In genomic region chr10:19990638-19991037, GRCm38 (mm10) we compare ENCODE assay signal across 19 mouse cellular contexts. TPM values are rescaled to one million over a fixed set of nuclear protein-coding genes. Genes with fewer than 3 reads are reported as not detected.
DNase-seq lines count a peak whose midpoint lies in the region; ATAC-seq and TF ChIP-seq lines count a peak whose summit lies in the region.
"Had no signal": no experiment of that assay in that cellular context is flagged by ENCODE, and none has a peak within 500 bp of the region (broad histone marks: within the 10 kb centered on the region; RNA-seq: fewer than 3 reads in every experiment).

No protein-coding gene starts in this region.

- no peaks in the 10 kb centered on the region for H3K36me3 ChIP-seq in midbrain, embryonic 11.5 days (ENCODE audit: control insufficient read depth, insufficient read depth, low read length)
- no peaks in the 10 kb centered on the region for H3K36me3 ChIP-seq in midbrain, postnatal 0 days (ENCODE audit: insufficient read depth, low read length)
- H3K36me3 ChIP-seq in stomach, postnatal 0 days (ENCODE audit: control insufficient read depth, insufficient read depth, low read length), result no peaks in the 10 kb centered on the region
- H3K36me3 ChIP-seq: forebrain, embryonic 15.5 days; heart, embryonic 15.5 days had no signal

- no peak overlapping the region for H3K27ac ChIP-seq in midbrain, embryonic 11.5 days (ENCODE audit: low read depth, low read length)
- no peak overlapping the region for H3K27ac ChIP-seq in midbrain, postnatal 0 days (ENCODE audit: low read depth, low read length)
- no peak overlapping the region for H3K27ac ChIP-seq in stomach, postnatal 0 days (replicated peaks)
- H3K27ac ChIP-seq: forebrain, embryonic 15.5 days; heart, embryonic 10.5 days; heart, embryonic 15.5 days had no signal

- H3K4me2 ChIP-seq in midbrain, embryonic 11.5 days, result no peak overlapping the region
- no peak overlapping the region for H3K4me2 ChIP-seq in midbrain, postnatal 0 days (ENCODE audit: low read depth, low read length, poor library complexity, severe bottlenecking)
- no peak overlapping the region for H3K4me2 ChIP-seq in stomach, postnatal 0 days (replicated peaks; ENCODE audit: low read depth)
- H3K4me2 ChIP-seq: forebrain, embryonic 15.5 days; heart, embryonic 15.5 days had no signal

- DNase-seq in heart, adult 11 months, result peak; percentile 88
- DNase-seq in heart, postnatal 25 days (ENCODE audit: low spot score), result no peak
- peak; percentile 28 for DNase-seq in midbrain, embryonic 11.5 days (ENCODE audit: low spot score, missing footprints)
- DNase-seq in midbrain, postnatal 0 days (ENCODE audit: low spot score), result no peak
- DNase-seq in stomach, postnatal 0 days (ENCODE audit: low spot score), result peak; percentile 43
- no peak for DNase-seq in frontal cortex, postnatal 14 days (ENCODE audit: low spot score in 2 of 2)
- DNase-seq in gastrocnemius, postnatal 25 days, result no peak
- DNase-seq: adrenal gland, adult 2 months; adrenal gland, postnatal 25 days; cerebellum, adult 2 months; cerebellum, postnatal 10 days; gastrocnemius, postnatal 10 days; heart, postnatal 36 days had no signal

- no peaks in the 10 kb centered on the region for H3K9me3 ChIP-seq in midbrain, embryonic 11.5 days (ENCODE audit: control insufficient read depth, low read length)
- no peaks in the 10 kb centered on the region for H3K9me3 ChIP-seq in midbrain, postnatal 0 days (ENCODE audit: low read length)
- H3K9me3 ChIP-seq in stomach, postnatal 0 days (ENCODE audit: control insufficient read depth, low read length), result no peaks in the 10 kb centered on the region
- H3K9me3 ChIP-seq: forebrain, embryonic 15.5 days; heart, embryonic 10.5 days; heart, embryonic 15.5 days had no signal

- 82% methylated on average over 6 of the region's 6 CpGs for WGBS in midbrain, embryonic 11.5 days
- WGBS in midbrain, postnatal 0 days, result 63% methylated on average over 6 of the region's 6 CpGs
- 39% methylated on average over 6 of the region's 6 CpGs for WGBS in stomach, postnatal 0 days

- no peaks in the 10 kb centered on the region for H3K27me3 ChIP-seq in midbrain, embryonic 11.5 days (ENCODE audit: control insufficient read depth, insufficient read depth, low read length)
- H3K27me3 ChIP-seq in midbrain, postnatal 0 days (ENCODE audit: insufficient read depth, low read length), result no peaks in the 10 kb centered on the region
- H3K27me3 ChIP-seq in stomach, postnatal 0 days (ENCODE audit: control insufficient read depth, insufficient read depth, low read length), result no peaks in the 10 kb centered on the region
- H3K27me3 ChIP-seq: forebrain, embryonic 15.5 days; heart, embryonic 15.5 days had no signal

- H3K4me3 ChIP-seq in midbrain, embryonic 11.5 days (ENCODE audit: low read depth, low read length), result no peak overlapping the region
- no peak overlapping the region for H3K4me3 ChIP-seq in midbrain, postnatal 0 days (ENCODE audit: low read depth, low read length)
- H3K4me3 ChIP-seq in stomach, postnatal 0 days (ENCODE audit: low read depth, low read length), result no peak overlapping the region
- H3K4me3 ChIP-seq: forebrain, embryonic 15.5 days; heart, embryonic 10.5 days; heart, embryonic 15.5 days had no signal

- no peak for TF ChIP-seq CTCF in midbrain, postnatal 0 days (IDR thresholded peaks at IDR 0.05)
- no peak for TF ChIP-seq CTCF in stomach, postnatal 0 days (IDR thresholded peaks at IDR 0.05; ENCODE audit: low read depth)

- no peak overlapping the region for H3K9ac ChIP-seq in midbrain, embryonic 11.5 days (ENCODE audit: low read length)
- H3K9ac ChIP-seq in midbrain, postnatal 0 days (replicated peaks; ENCODE audit: low read length, poor library complexity, severe bottlenecking), result no peak overlapping the region
- no peak overlapping the region for H3K9ac ChIP-seq in stomach, postnatal 0 days (ENCODE audit: low read length)
- H3K9ac ChIP-seq: forebrain, embryonic 15.5 days; heart, embryonic 15.5 days had no signal

- intact Hi-C loops in heart, postnatal 25 days (cut with DNase I), result no loop called here

- ATAC-seq in midbrain, embryonic 11.5 days (ENCODE audit: low FRiP score), result no peak
- ATAC-seq in midbrain, postnatal 0 days (ENCODE audit: low FRiP score), result no peak
- peak; percentile 52; the same call in 1 of the 2 replicates for ATAC-seq in megakaryocyte-erythroid progenitor cell, adult 5-6 weeks (replicated peaks; ENCODE audit: low FRiP score, low TSS enrichment, poor library complexity, severe bottlenecking)
- ATAC-seq in stomach, postnatal 0 days (ENCODE audit: low FRiP score, low TSS enrichment), result peak; percentile 78
- ATAC-seq: forebrain, embryonic 15.5 days; hindbrain, embryonic 16.5 days; inflammation-experienced regulatory T-cells, adult 6 months had no signal

- TF ChIP-seq EP300 in stomach, postnatal 0 days (optimal IDR thresholded peaks at IDR 0.05), result no peak

- H3K4me1 ChIP-seq in midbrain, embryonic 11.5 days (ENCODE audit: control insufficient read depth, insufficient read depth, low read length), result no peaks in the 10 kb centered on the region
- H3K4me1 ChIP-seq in midbrain, postnatal 0 days (ENCODE audit: insufficient read depth, low read length), result no peaks in the 10 kb centered on the region
- H3K4me1 ChIP-seq in stomach, postnatal 0 days (replicated peaks; ENCODE audit: control insufficient read depth, insufficient read depth), result no peaks in the 10 kb centered on the region
- H3K4me1 ChIP-seq: forebrain, embryonic 15.5 days had no signal

RNA-seq across cellular contexts. Expression of gene Map3k5, which starts 56.4 kb away (rescaled TPM):
- 10 to 100 TPM; 37.0 to 37.7 TPM for total RNA-seq in heart, postnatal 25 days (2021)
- polyA plus RNA-seq in midbrain, embryonic 11.5 days (2014; fragmentation: Nextera tagmentation; extraction: Ambion mirVana), result 0.51 and 1.0 TPM in 2 replicates
- 5.3 and 7.1 TPM in 2 replicates for total RNA-seq in midbrain, postnatal 0 days (2014; rRNA removed)
- 1.3 and 1.5 TPM in 2 replicates for polyA plus RNA-seq in midbrain, postnatal 0 days (2015; fragmentation: Nextera tagmentation; extraction: Ambion mirVana)
- total RNA-seq in megakaryocyte-erythroid progenitor cell, adult 5-6 weeks (2014; fragmentation: Nextera tagmentation), result 2.8 and 12.8 TPM in 2 replicates
- total RNA-seq in megakaryocyte-erythroid progenitor cell, adult 5-6 weeks (2017), result 4.2 and 5.9 TPM in 2 replicates
- 2.4 and 3.1 TPM in 2 replicates for polyA plus RNA-seq in stomach, postnatal 0 days (2015; fragmentation: Nextera tagmentation; extraction: Ambion mirVana)
- total RNA-seq in gastrocnemius, postnatal 25 days (2021), result 10 to 100 TPM in 1 of 2 experiments, 1 to 10 TPM in 1; 7.9 to 10.7 TPM

Comparison
In these comparisons a context has a peak if more than half of its experiments do, and no peak if none do; other contexts are left out.
1. DNase-seq: peak in heart, adult 11 months (single experiment), midbrain, embryonic 11.5 days (single experiment) and stomach, postnatal 0 days (single experiment); none in heart, postnatal 25 days (single experiment), midbrain, postnatal 0 days (single experiment), frontal cortex, postnatal 14 days (0 of 2) and gastrocnemius, postnatal 25 days (single experiment).
2. ATAC-seq: peak in megakaryocyte-erythroid progenitor cell, adult 5-6 weeks (single experiment) and stomach, postnatal 0 days (single experiment); none in midbrain, embryonic 11.5 days (single experiment) and midbrain, postnatal 0 days (single experiment).